Mouse (Mus musculus) hindbrain, embryonic 15.5 days (tissue): Measurements from ENCODE around the gene Fam89a. TPM values are rescaled to one million over a fixed set of nuclear protein-coding genes. Genes with fewer than 3 reads are reported as not detected.

Source experiments
- ATAC-seq: fragments of 200-750 bp; cut with Nextera tagmentation; 2 replicates; pipeline ENCODE4 v1.8.0; 2017; ENCODE audit warnings: low read depth, moderate number of reproducible peaks, moderate TSS enrichment; ENCODE audit not compliant: low FRiP score
- H3K27ac ChIP-seq: fragments of 300-500 bp; sonication (generic); replicated peaks from 2 replicates; pipeline ENCODE4 v1.5.1; 2015; ENCODE audit warnings: mild to moderate bottlenecking, inconsistent platforms
- H3K27me3 ChIP-seq: fragments of 300-500 bp; sonication (generic); 2 replicates; pipeline ENCODE4 v1.6.1; 2015; ENCODE audit warnings: control low read depth, inconsistent platforms
- H3K36me3 ChIP-seq: fragments of 300-500 bp; sonication (generic); 2 replicates; pipeline ENCODE4 v1.6.1; 2015; ENCODE audit warnings: control low read depth, inconsistent platforms
- H3K4me1 ChIP-seq: fragments of 300-500 bp; sonication (generic); replicated peaks from 2 replicates; pipeline ENCODE4 v1.6.1; 2015; ENCODE audit warnings: control low read depth, inconsistent platforms
- H3K4me2 ChIP-seq: fragments of 300-500 bp; sonication (generic); 2 replicates; pipeline ENCODE4 v1.6.1; 2015; ENCODE audit warnings: moderate library complexity, mild to moderate bottlenecking, inconsistent platforms
- H3K4me3 ChIP-seq: fragments of 300-500 bp; sonication (generic); 2 replicates; pipeline ENCODE4 v1.5.1; 2015; ENCODE audit warnings: mild to moderate bottlenecking, inconsistent platforms
- H3K9ac ChIP-seq: fragments of 300-500 bp; sonication (generic); 2 replicates; pipeline ENCODE4 v1.6.1; 2015; ENCODE audit warnings: inconsistent platforms
- H3K9me3 ChIP-seq: fragments of 300-500 bp; sonication (generic); 2 replicates; pipeline ENCODE4 v1.6.1; 2016; ENCODE audit warnings: control low read depth, inconsistent platforms
- WGBS: fragments of 180-500 bp; shearing (Covaris S2); methylation state at CpG from one replicate; pipeline ENCODE4 v1.1.7; 2015; 5-methylcytosine and 5-hydroxymethylcytosine counted together
- polyA plus RNA-seq: library from polyadenylated mRNA; unstranded; fragments of >200 nt; fragmentation: Nextera tagmentation; extraction: Ambion mirVana; gene quantifications from 2 replicates; pipeline ENCODE4 v1.2.1, GENCODE M21; 2015

Fam89a gene
- polyA plus RNA-seq = 1.1 and 1.8 TPM in 2 replicates

DNA sequence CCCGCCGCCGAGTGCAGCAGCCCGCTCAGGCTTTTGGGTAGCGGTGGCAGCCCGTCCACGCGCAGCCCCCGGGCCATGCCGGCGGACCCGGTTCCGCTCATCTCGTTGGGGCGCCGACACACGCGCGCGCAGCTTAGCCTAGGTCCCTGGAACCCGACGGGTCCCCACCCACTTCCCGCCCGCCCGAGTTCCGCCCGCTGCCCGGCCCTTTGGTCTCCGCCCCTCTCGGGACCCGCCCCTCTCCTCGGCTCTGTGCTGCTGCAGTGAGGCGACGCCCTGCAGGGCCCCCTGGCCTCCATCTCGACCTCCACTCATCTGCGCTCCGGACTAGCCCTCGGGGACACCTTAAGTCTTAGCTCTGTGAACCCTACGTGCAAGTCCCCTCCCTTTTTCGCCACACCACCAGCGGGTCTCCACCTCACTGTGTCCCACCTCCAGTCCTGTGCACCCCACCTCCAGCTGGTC lies at the start of gene Fam89a:
Gene Fam89a (minus strand): TSS at position 124 of the 465 bp plus-strand sequence.
- Histone ChIP-seq H3K4me3 (peak within 1 kb of the TSS; percentile 47), H3K4me2 (peak within 1 kb of the TSS; percentile 89), H3K27me3 (peaks cover 46% of the 10 kb centered on the region), H3K9me3 (no peaks in the 10 kb centered on the region; the same call in 1 of the 2 replicates), H3K4me1 (peaks cover 15% of the 10 kb centered on the region), H3K9ac (peak within 1 kb of the TSS; percentile 21; the same call in 1 of the 2 replicates), H3K27ac (no peak within 1 kb of the TSS), H3K36me3 (no peaks in the 10 kb centered on the region)
- WGBS = under 1% methylated on average over 40 of the region's 41 CpGs
- ATAC-seq = peak; percentile 29; the same call in 1 of the 2 replicates

DNA sequence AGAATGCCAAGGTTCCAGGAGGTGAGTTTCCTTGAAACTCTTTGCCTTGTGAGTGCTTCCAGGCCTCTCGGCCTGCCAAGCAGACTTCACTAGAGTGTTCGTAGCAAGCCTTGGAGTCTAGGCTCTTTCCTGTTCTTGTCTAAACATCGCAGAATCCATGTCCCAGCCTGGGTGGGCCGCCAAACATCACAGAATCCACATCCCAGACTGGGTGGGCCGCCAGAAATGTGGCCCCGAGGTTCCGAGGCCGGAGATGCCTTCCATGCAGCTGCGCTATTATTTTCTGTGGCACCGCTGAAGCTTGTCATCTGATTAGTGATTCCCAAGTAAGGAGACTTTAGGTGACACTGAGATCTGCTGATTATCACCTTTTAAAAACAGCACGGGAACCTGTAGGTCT lies 48.9 kb upstream of the Fam89a start:
- Histone ChIP-seq H3K9me3 (no peaks in the 10 kb centered on the region), H3K27ac (no peak overlapping the region), H3K36me3 (0 out of 2 replicates have a peak, but pooled peaks cover 8% of the 10 kb centered on the region), H3K27me3 (no peaks in the 10 kb centered on the region), H3K4me3 (no peak overlapping the region), H3K9ac (no peak overlapping the region), H3K4me1 (peaks cover 36% of the 10 kb centered on the region), H3K4me2 (no peak overlapping the region)
- ATAC-seq = no peak
- 49% methylated on average over 11 of the region's 11 CpGs for WGBS

DNA sequence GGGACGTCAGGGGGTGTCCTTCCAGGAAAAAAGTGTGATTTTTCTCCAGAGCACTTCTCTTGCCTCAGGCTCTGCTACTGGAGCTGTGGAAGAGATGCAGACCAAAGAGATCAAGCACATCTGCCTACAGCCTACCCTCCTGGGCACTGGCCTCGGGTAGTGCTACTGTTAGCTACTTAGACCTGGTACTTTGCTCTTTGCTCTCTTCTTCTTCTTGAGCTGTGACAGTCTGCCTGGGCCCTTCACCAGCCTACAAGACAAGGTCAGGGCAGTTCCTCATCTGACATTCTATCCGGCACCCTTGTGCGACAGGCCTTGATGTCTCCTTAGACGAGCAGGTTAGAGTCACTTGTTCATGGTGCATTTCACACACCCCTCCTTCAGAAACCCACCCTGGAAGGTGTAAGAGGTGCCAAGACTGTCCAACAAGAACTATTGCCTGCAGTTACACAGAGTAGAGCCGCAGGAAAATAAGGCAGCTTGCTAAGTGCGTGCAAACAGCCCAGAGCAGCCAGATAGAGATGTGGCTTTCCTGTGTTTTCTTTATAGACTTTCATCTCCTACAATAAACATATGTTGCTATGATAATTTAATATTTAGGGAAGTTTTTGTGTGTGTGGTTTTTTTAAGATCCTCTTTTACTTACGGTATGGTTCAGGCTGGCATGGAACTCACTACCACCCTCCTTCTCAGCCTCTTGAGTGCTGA lies 44.3 kb upstream of the Fam89a start:
- Histone ChIP-seq H3K36me3 (0 out of 2 replicates have a peak, but pooled peaks cover 4% of the 10 kb centered on the region), H3K4me2 (peak overlapping the region; percentile 73), H3K27ac (no peak overlapping the region), H3K4me3 (peak overlapping the region; percentile 75), H3K4me1 (peaks cover 70% of the 10 kb centered on the region), H3K9ac (peak overlapping the region; percentile 86), H3K27me3 (no peaks in the 10 kb centered on the region), H3K9me3 (no peaks in the 10 kb centered on the region)
- 61% methylated on average over 8 of the region's 8 CpGs for WGBS
- ATAC-seq = no peak

DNA sequence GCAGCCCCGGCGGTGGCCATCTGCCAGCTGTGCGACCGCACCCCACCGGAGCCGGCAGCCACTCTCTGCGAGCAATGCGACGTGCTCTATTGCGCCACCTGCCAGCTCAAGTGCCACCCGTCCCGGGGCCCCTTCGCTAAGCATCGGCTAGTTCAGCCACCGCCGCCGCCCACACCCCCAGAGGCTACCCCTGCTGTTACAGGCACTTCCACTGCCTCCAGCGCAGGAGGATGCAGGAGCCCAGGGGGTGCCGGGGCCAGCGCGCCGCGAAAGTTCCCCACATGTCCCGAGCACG lies 42.8 kb upstream of the Fam89a start:
- peak overlapping the region; percentile 86 for H3K9ac ChIP-seq
- H3K36me3 ChIP-seq = no peaks in the 10 kb centered on the region
- 0% methylated on average over 25 of the region's 25 CpGs for WGBS
- H3K4me1 ChIP-seq = peaks cover 68% of the 10 kb centered on the region
- H3K9me3 ChIP-seq = no peaks in the 10 kb centered on the region
- no peaks in the 10 kb centered on the region for H3K27me3 ChIP-seq
- H3K27ac ChIP-seq = peak overlapping the region; percentile 97
- ATAC-seq = peak; percentile 31
- H3K4me2 ChIP-seq = peak overlapping the region; percentile 73
- H3K4me3 ChIP-seq = peak overlapping the region; percentile 75

DNA sequence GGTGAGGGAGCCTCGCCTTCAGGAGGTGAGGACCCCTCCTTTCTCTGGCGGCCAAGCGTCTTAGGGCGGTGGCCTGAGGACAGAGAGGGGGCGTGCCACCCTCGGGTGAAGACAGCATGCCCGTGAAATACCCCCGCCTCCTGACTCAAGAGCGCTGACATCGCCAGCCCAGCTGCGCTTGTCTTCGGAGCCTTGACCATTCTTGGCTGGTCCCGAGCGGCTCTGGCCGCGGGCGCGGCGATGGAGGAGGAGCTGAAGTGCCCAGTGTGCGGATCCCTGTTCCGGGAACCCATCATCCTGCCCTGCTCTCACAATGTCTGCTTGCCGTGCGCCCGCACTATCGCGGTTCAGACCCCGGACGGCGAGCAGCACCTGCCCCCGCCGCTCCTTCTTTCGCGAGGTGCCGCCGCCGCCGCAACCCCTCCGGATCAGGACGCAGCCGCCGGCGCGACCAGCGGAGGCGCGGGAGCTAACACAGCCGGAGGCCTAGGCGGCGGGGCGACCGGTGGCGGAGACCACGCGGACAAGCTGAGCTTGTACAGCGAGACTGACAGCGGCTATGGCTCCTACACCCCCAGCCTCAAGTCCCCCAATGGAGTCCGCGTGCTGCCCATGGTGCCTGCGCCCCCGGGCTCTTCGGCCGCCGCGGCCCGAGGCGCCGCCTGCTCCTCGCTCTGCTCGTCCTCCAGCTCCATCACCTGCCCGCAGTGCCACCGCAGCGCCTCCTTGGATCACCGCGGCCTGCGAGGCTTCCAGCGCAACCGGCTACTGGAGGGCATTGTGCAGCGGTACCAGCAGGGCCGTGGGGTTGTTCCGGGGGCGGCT lies 42.2 kb upstream of the Fam89a start:
- Histone ChIP-seq H3K36me3 (no peaks in the 10 kb centered on the region), H3K9me3 (no peaks in the 10 kb centered on the region), H3K27me3 (no peaks in the 10 kb centered on the region), H3K4me3 (peak overlapping the region; percentile 75), H3K4me2 (peak overlapping the region; percentile 73), H3K9ac (peak overlapping the region; percentile 86), H3K27ac (peak overlapping the region; percentile 97), H3K4me1 (peaks cover 68% of the 10 kb centered on the region)
- ATAC-seq = peak; percentile 40
- WGBS = under 1% methylated on average over 70 of the region's 81 CpGs

DNA sequence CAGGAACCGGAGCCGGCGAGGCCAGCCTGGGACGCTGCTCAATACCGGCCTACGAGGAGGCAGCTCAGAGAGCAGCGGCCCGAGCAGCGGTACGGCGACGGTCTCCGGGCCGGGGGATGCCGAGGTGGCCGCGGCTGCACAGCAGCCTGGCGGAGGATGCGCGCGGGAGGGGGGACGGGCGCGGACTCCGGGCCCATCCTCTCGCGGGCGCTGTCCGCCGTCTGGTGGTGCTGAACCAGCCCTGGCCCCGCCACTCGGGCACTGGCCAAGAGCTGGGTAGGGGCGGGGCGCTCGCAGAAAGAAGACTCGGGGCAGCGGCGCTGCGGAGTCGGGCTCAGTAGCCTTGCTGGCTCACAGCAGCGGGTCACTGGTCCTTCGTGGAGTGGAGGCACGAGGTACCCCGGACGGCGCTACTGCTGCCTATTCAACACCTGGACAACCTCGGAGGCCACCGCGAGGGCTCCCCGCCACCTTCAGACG lies 41.6 kb upstream of the Fam89a start:
- peaks cover 63% of the 10 kb centered on the region for H3K4me1 ChIP-seq
- peak overlapping the region; percentile 75 for H3K4me3 ChIP-seq
- ATAC-seq = peak; percentile 65
- peak overlapping the region; percentile 73 for H3K4me2 ChIP-seq
- no peaks in the 10 kb centered on the region for H3K27me3 ChIP-seq
- H3K9me3 ChIP-seq = no peaks in the 10 kb centered on the region
- peak overlapping the region; percentile 86 for H3K9ac ChIP-seq
- H3K36me3 ChIP-seq = no peaks in the 10 kb centered on the region
- WGBS = under 1% methylated on average over 48 of the region's 51 CpGs
- peak overlapping the region; percentile 97 for H3K27ac ChIP-seq

DNA sequence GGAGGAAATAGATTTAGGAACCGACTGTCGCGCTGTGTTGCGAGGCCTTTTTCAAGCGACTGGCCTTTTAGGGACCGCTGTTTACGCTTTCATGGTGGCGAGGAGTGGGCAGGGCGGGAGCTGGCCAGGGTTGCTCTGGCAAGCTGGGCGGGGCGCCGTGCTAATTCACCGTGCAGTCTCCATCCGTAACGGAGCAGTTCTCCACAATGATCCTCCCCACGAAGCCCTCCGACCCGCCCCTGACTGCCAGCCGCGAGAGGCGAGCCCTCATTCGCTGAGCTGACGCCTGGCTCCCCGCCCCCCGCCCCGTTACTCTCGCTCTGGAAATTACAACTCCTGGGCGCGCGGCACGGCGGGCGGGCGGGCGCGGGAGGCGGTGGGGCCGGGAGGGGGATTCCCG lies 41.1 kb upstream of the Fam89a start, which contains the start of gene Trim67:
Gene Trim67 (plus strand): TSS at position 385 of the 400 bp plus-strand sequence.
- Histone ChIP-seq H3K4me2 (peak within 1 kb of the TSS; percentile 73), H3K27me3 (no peaks in the 10 kb centered on the region), H3K9me3 (no peaks in the 10 kb centered on the region), H3K4me1 (peaks cover 58% of the 10 kb centered on the region), H3K36me3 (no peaks in the 10 kb centered on the region), H3K9ac (peak within 1 kb of the TSS; percentile 86), H3K4me3 (peak within 1 kb of the TSS; percentile 75), H3K27ac (peak within 1 kb of the TSS; percentile 97)
- under 1% methylated on average over 39 of the region's 39 CpGs for WGBS
- ATAC-seq = peak; percentile 92

DNA sequence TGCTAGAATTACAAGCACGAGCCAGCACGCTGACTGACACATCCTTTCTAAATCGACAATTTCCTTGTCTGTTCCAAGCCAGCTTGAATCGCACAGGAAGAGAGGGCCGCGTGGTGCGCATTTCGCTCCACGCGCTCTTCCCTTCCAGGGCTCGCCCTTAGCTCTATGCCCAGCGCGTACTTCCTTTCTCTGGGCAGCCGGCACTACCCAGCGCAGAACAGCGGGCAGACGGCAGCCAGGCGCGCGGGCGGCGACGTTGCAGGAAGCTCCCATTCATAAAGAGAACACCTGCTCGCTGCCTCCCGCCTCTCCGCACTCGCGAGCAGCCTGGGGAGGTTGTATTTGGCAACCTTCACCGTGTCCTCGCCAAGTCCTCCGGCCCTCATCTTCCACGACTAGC lies 40.6 kb upstream of the Fam89a start:
- H3K27me3 ChIP-seq = no peaks in the 10 kb centered on the region
- H3K4me3 ChIP-seq = peak overlapping the region; percentile 75
- H3K9me3 ChIP-seq = no peaks in the 10 kb centered on the region
- H3K4me1 ChIP-seq = peaks cover 52% of the 10 kb centered on the region
- ATAC-seq = peak; percentile 13; the same call in 1 of the 2 replicates
- WGBS = under 1% methylated on average over 32 of the region's 32 CpGs
- peak overlapping the region; percentile 73 for H3K4me2 ChIP-seq
- no peaks in the 10 kb centered on the region for H3K36me3 ChIP-seq
- H3K27ac ChIP-seq = peak overlapping the region; percentile 97
- peak overlapping the region; percentile 86 for H3K9ac ChIP-seq

DNA sequence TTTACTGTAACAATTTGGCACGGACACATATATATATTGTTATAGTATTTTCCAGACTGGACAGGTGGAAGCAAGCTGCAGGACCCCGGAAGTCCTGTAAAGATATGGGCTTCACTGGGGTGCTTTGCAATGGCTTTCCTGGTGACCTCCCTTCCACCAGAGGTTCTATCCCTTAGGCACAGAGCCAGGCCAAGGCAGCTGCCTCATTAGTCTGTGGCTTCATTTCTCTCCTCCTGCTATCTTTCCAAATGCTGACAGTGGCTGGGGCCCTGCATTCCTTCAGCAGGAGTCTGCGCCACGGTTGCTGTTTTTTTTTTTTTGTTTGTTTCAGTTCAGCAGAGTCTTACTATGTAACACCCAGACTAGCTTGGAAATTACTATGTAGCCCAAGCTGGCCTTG lies 40.1 kb upstream of the Fam89a start:
- Histone ChIP-seq H3K4me3 (peak overlapping the region; percentile 75), H3K27me3 (no peaks in the 10 kb centered on the region), H3K9me3 (no peaks in the 10 kb centered on the region), H3K4me2 (peak overlapping the region; percentile 73), H3K27ac (peak overlapping the region; percentile 97), H3K9ac (peak overlapping the region; percentile 86), H3K4me1 (peaks cover 48% of the 10 kb centered on the region), H3K36me3 (no peaks in the 10 kb centered on the region)
- no peak for ATAC-seq
- 34% methylated on average over 4 of the region's 4 CpGs for WGBS

DNA sequence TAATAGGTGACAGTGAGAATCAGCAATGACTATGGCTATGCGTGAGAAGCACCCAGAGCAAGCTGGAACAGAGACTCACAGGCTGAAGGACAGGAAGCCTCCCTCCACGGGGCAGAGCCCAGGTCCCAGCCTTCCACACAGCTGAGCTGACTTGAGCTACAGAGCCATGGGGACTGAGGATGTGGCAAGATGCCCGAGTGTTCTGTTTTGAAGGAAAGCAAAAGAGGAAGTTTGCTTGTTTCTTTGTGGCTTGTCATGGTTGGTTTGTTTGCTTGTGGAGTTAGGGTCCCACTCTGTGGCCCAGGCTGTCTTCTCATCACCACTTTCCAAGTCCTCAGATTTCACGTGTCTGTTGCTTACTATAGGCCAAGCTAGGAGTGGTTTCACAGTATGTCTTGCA lies 39.0 kb upstream of the Fam89a start:
- no peak overlapping the region for H3K27ac ChIP-seq
- no peaks in the 10 kb centered on the region; the same call in 1 of the 2 replicates for H3K27me3 ChIP-seq
- peaks cover 37% of the 10 kb centered on the region for H3K4me1 ChIP-seq
- WGBS = 89% methylated on average over 4 of the region's 4 CpGs
- no peaks in the 10 kb centered on the region for H3K9me3 ChIP-seq
- H3K4me2 ChIP-seq = no peak overlapping the region
- no peak for ATAC-seq
- no peak overlapping the region for H3K9ac ChIP-seq
- no peak overlapping the region for H3K4me3 ChIP-seq
- no peaks in the 10 kb centered on the region for H3K36me3 ChIP-seq

DNA sequence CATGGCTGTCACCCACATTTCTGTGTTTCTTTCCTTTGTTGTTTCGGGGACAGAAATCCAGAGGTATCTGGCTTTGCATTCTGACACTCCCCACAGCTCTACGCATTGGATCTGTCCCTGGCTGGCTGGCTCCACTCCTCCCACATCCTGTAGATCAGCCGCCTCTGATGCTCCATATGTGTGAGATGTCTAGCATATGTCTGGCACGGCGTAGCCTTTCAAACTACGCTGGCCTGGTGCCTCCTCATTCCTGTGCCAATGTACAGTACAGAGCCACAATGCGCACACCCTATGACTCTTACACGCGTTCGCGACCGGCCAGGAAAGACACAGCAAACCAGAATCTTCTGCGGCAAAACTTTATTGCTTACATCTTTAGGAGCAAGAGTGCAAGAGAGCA lies 33.0 kb upstream of the Fam89a start:
- no peak for ATAC-seq
- no peaks in the 10 kb centered on the region for H3K36me3 ChIP-seq
- no peak overlapping the region for H3K9ac ChIP-seq
- H3K4me1 ChIP-seq = peaks cover 12% of the 10 kb centered on the region
- H3K9me3 ChIP-seq = no peaks in the 10 kb centered on the region
- H3K4me3 ChIP-seq = no peak overlapping the region
- H3K4me2 ChIP-seq = no peak overlapping the region
- no peak overlapping the region for H3K27ac ChIP-seq
- H3K27me3 ChIP-seq = no peaks in the 10 kb centered on the region; the same call in 1 of the 2 replicates
- 90% methylated on average over 13 of the region's 13 CpGs for WGBS

DNA sequence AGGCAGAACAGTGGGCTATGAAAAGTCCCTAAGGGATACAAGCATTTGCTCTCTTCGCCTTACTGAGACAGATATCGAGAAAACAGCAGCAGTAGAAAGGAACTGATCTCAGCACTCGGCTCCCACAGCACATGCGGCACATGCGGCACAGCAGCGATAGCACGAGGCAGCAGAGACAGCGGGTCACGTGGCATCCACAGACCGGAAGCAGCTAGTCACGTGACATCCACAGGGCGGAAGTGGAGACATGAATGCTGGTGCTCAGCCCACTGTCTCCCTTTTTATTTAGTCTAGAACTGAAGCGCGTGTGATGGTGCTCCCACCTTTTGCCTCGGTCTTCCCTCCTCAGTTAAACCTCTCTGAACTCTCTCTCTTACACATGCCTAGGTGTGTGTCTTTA lies 31.6 kb upstream of the Fam89a start:
- Histone ChIP-seq H3K9ac (no peak overlapping the region), H3K4me1 (peaks cover 12% of the 10 kb centered on the region), H3K4me2 (no peak overlapping the region), H3K4me3 (no peak overlapping the region), H3K27me3 (no peaks in the 10 kb centered on the region; the same call in 1 of the 2 replicates), H3K36me3 (no peaks in the 10 kb centered on the region), H3K27ac (no peak overlapping the region), H3K9me3 (no peaks in the 10 kb centered on the region)
- WGBS = 89% methylated on average over 15 of the region's 15 CpGs
- no peak for ATAC-seq
